Mouse (Mus musculus) midbrain, embryonic 13.5 days (tissue): ENCODE results near the gene Tmem106c. TPM values are rescaled to one million over a fixed set of nuclear protein-coding genes. Genes with fewer than 3 reads are reported as not detected.

Source experiments
- ATAC-seq: fragments of 200-750 bp; cut with Nextera tagmentation; 2 replicates; pipeline ENCODE4 v1.8.0; 2017; ENCODE audit warnings: mild to moderate bottlenecking, moderate TSS enrichment, moderate library complexity
- H3K27ac ChIP-seq: fragments of 300-500 bp; sonication (generic); 2 replicates; pipeline ENCODE4 v1.5.1; 2015; ENCODE audit warnings: inconsistent platforms, mild to moderate bottlenecking, moderate library complexity
- H3K27me3 ChIP-seq: fragments of 300-500 bp; sonication (generic); 2 replicates; pipeline ENCODE4 v1.6.1; 2015; ENCODE audit warnings: mild to moderate bottlenecking, inconsistent platforms
- H3K36me3 ChIP-seq: fragments of 300-500 bp; sonication (generic); 2 replicates; pipeline ENCODE4 v1.6.1; 2015; ENCODE audit warnings: mild to moderate bottlenecking, inconsistent platforms
- H3K4me1 ChIP-seq: fragments of 300-500 bp; sonication (generic); replicated peaks from 2 replicates; pipeline ENCODE4 v1.6.1; 2015; ENCODE audit warnings: inconsistent platforms
- H3K4me2 ChIP-seq: fragments of 300-500 bp; sonication (generic); replicated peaks from 2 replicates; pipeline ENCODE4 v1.6.1; 2015; ENCODE audit warnings: moderate library complexity, mild to moderate bottlenecking, inconsistent platforms
- H3K4me3 ChIP-seq: fragments of 300-500 bp; sonication (generic); replicated peaks from 2 replicates; pipeline ENCODE4 v1.5.1; 2015; ENCODE audit warnings: mild to moderate bottlenecking, inconsistent platforms
- H3K9ac ChIP-seq: fragments of 300-500 bp; sonication (generic); replicated peaks from 2 replicates; pipeline ENCODE4 v1.6.1; 2015; ENCODE audit warnings: mild to moderate bottlenecking, inconsistent platforms
- H3K9me3 ChIP-seq: fragments of 300-500 bp; sonication (generic); 2 replicates; pipeline ENCODE4 v1.6.1; 2016; ENCODE audit warnings: mild to moderate bottlenecking, inconsistent platforms
- WGBS: fragments of 180-500 bp; shearing (Covaris S2); methylation state at CpG from one replicate; pipeline ENCODE4 v1.1.7; 2015; 5-methylcytosine and 5-hydroxymethylcytosine counted together
- polyA plus RNA-seq: library from polyadenylated mRNA; unstranded; fragments of >200 nt; fragmentation: Nextera tagmentation; extraction: Ambion mirVana; gene quantifications from 2 replicates; pipeline ENCODE4 v1.2.1, GENCODE M21; 2015

Gene Tmem106c
- polyA plus RNA-seq = 59.3 and 59.8 TPM in 2 replicates

DNA sequence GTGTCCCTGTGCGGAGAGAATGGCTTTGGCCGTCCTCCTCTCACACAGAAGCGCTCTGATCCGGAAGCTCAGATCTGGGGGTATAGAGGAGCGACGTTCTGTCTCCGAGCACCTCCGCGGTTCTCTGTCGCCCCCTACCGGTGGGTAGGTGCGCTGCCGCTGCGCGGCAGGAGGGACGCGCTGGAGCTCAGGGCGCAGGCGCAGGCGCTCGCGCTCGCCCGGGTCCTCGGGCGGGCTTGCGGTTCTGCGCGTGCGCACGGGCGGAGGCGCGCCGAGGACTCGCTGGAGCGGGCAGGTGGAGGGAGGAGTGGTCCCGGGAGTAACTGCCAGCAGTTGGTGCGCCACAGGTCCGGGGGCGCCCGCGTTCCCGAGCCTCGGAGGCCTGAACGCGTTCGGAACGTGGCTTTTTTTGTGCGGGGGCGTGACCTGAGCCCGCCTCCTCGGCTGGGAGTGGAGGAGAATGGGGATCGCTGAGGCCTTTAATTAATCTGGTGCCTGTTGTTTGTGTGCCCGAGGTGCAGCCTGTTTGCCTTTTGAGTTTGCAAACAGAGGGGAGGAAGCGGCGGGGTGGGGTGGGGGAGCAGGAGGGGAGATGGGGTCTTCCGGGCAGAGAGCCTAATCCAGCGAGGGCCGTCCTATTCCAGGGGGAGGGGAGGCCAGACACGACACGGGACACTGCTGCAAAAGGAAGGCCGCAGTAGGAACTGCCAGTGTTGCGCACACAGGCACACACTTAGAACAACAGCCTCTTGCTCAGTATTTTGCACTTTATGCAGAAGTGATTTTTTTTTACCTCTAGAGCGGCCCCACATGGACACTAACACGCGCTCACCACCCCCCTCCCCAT, at the start of gene Tmem106c:
Gene Tmem106c, plus strand, starts transcription at position 212 of the 847 bp plus-strand sequence.
- Histone ChIP-seq H3K4me3 (peak within 1 kb of the TSS; percentile 62), H3K4me2 (peak within 1 kb of the TSS; percentile 81), H3K36me3 (0 out of 2 replicates have a peak, but pooled peaks cover 3% of the 10 kb centered on the region), H3K27ac (peak within 1 kb of the TSS; percentile 87), H3K27me3 (no peaks in the 10 kb centered on the region), H3K9me3 (no peaks in the 10 kb centered on the region), H3K9ac (peak within 1 kb of the TSS; percentile 77), H3K4me1 (peaks cover 20% of the 10 kb centered on the region)
- ATAC-seq = peak; percentile 94
- under 1% methylated on average over 67 of the region's 67 CpGs for WGBS

- Histone ChIP-seq H3K27me3 (peaks cover 13% of the 10 kb centered on the region), H3K27ac (no peak overlapping the region), H3K4me1 (peaks cover 10% of the 10 kb centered on the region), H3K4me2 (peak overlapping the region; percentile 28), H3K36me3 (no peaks in the 10 kb centered on the region), H3K9me3 (no peaks in the 10 kb centered on the region), H3K4me3 (no peak overlapping the region), H3K9ac (no peak overlapping the region)
- ATAC-seq = 0 out of 2 replicates have a peak, but pooled peaks have one; percentile 50
- 15% methylated on average over 9 of the region's 9 CpGs for WGBS
Observed at GRCm38 (mm10) chr15:97914331-97914747, 49.7 kb upstream of the Tmem106c start.

DNA sequence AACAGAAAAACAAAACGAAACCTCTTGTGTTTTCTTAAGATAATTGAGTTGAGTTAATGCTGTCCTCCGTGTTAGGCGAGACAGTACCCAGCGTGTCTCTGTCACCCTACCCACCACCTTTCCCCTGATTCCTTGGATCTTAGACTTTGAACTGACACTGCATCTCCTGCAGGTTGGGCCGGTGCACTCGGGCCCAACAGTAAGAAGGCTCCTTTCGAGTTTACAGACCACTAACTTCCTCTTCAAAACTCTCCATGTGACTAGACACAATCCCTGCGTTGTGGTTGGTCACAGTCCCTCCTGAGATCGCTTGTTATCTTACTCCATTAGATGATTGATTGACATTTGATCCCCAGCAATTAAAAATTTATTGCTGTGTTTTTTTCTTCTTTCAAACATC, 46.0 kb upstream of the Tmem106c start:
- peaks cover 3% of the 10 kb centered on the region; the same call in 1 of the 2 replicates for H3K27me3 ChIP-seq
- no peak overlapping the region for H3K27ac ChIP-seq
- no peak overlapping the region for H3K9ac ChIP-seq
- no peak overlapping the region for H3K4me3 ChIP-seq
- no peak overlapping the region for H3K4me2 ChIP-seq
- 85% methylated on average over 9 of the region's 9 CpGs for WGBS
- no peaks in the 10 kb centered on the region for H3K9me3 ChIP-seq
- peaks cover 10% of the 10 kb centered on the region for H3K4me1 ChIP-seq
- no peaks in the 10 kb centered on the region for H3K36me3 ChIP-seq
- no peak for ATAC-seq

GRCm38 (mm10) chr15:97919217-97919616, 44.8 kb upstream of the Tmem106c start:
- H3K9ac ChIP-seq = no peak overlapping the region
- H3K4me2 ChIP-seq = no peak overlapping the region
- 90% methylated on average over 7 of the region's 7 CpGs for WGBS
- no peaks in the 10 kb centered on the region for H3K36me3 ChIP-seq
- H3K4me3 ChIP-seq = no peak overlapping the region
- peaks cover 7% of the 10 kb centered on the region for H3K4me1 ChIP-seq
- no peak for ATAC-seq
- H3K27ac ChIP-seq = no peak overlapping the region
- no peaks in the 10 kb centered on the region for H3K9me3 ChIP-seq
- H3K27me3 ChIP-seq = no peaks in the 10 kb centered on the region

GRCm38 (mm10) chr15:97920306-97920705, 43.7 kb upstream of the Tmem106c start:
- Histone ChIP-seq H3K36me3 (no peaks in the 10 kb centered on the region), H3K9me3 (no peaks in the 10 kb centered on the region), H3K27ac (no peak overlapping the region), H3K27me3 (no peaks in the 10 kb centered on the region), H3K4me1 (no peaks in the 10 kb centered on the region), H3K4me3 (no peak overlapping the region), H3K4me2 (no peak overlapping the region), H3K9ac (no peak overlapping the region)
- ATAC-seq = no peak
- WGBS = 74% methylated on average over 5 of the region's 5 CpGs

DNA sequence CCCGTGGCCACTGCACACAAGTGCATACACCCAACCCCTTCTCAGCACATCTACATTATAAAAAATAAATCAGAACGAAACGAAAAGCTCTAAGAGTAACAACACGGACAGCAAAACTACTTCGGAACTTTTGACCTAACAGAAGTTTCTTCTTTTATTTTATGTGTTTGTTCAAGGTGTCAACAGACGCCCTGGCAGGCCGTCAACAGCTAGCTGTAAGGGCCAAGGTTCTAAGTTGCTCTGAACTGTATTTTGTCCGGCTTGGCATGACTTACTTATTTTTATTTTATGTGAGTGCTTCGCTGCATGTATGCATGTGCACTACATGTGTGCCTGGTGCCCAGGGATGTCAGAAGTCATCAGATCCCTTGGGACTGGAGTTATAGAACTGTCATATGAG, 42.2 kb upstream of the Tmem106c start:
- WGBS = 94% methylated on average over 9 of the region's 9 CpGs
- Histone ChIP-seq H3K27ac (no peak overlapping the region), H3K4me2 (no peak overlapping the region), H3K27me3 (no peaks in the 10 kb centered on the region), H3K9ac (no peak overlapping the region), H3K4me3 (no peak overlapping the region), H3K36me3 (no peaks in the 10 kb centered on the region), H3K4me1 (no peaks in the 10 kb centered on the region), H3K9me3 (no peaks in the 10 kb centered on the region)
- ATAC-seq = no peak

GRCm38 (mm10) chr15:97922421-97922820, 41.6 kb upstream of the Tmem106c start:
- no peak overlapping the region for H3K4me3 ChIP-seq
- H3K9ac ChIP-seq = no peak overlapping the region
- no peaks in the 10 kb centered on the region for H3K36me3 ChIP-seq
- H3K27me3 ChIP-seq = no peaks in the 10 kb centered on the region
- H3K4me2 ChIP-seq = no peak overlapping the region
- H3K4me1 ChIP-seq = no peaks in the 10 kb centered on the region
- ATAC-seq = no peak
- 87% methylated on average over 2 of the region's 2 CpGs for WGBS
- no peaks in the 10 kb centered on the region for H3K9me3 ChIP-seq
- no peak overlapping the region for H3K27ac ChIP-seq

GRCm38 (mm10) chr15:97927018-97927417, 37.0 kb upstream of the Tmem106c start:
- Histone ChIP-seq H3K4me1 (no peaks in the 10 kb centered on the region), H3K4me3 (no peak overlapping the region), H3K27ac (no peak overlapping the region), H3K9me3 (no peaks in the 10 kb centered on the region), H3K9ac (no peak overlapping the region), H3K36me3 (no peaks in the 10 kb centered on the region), H3K27me3 (no peaks in the 10 kb centered on the region), H3K4me2 (no peak overlapping the region)
- WGBS = 79% methylated on average over 4 of the region's 4 CpGs
- no peak for ATAC-seq

DNA sequence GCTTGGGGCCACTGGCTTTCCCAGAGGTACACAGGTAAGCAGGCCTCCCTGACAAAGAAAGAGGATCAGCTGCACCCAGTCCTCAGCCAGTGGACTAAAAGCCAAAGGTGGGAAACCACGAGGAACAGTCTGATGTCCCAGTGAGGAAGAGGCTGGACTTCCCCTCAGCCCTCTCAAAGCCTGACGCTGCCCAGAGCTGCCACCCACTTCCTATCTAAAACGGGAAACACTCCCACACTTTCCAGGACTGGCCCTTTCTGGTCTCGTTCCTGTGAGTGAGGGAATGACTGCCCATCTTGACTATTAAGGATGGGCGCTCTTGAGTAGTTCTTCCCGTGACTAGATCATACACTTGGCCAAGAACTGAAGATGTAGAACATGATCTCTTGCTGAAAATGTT, 36.2 kb upstream of the Tmem106c start:
- no peaks in the 10 kb centered on the region for H3K9me3 ChIP-seq
- H3K4me1 ChIP-seq = no peaks in the 10 kb centered on the region
- H3K27me3 ChIP-seq = no peaks in the 10 kb centered on the region
- WGBS = 88% methylated on average over 6 of the region's 6 CpGs
- no peaks in the 10 kb centered on the region for H3K36me3 ChIP-seq
- H3K27ac ChIP-seq = no peak overlapping the region
- no peak for ATAC-seq
- no peak overlapping the region for H3K9ac ChIP-seq
- no peak overlapping the region for H3K4me3 ChIP-seq
- no peak overlapping the region for H3K4me2 ChIP-seq

- Histone ChIP-seq H3K9ac (no peak overlapping the region), H3K4me1 (no peaks in the 10 kb centered on the region), H3K36me3 (no peaks in the 10 kb centered on the region), H3K4me3 (no peak overlapping the region), H3K27me3 (no peaks in the 10 kb centered on the region), H3K27ac (no peak overlapping the region), H3K4me2 (no peak overlapping the region), H3K9me3 (no peaks in the 10 kb centered on the region)
- ATAC-seq = no peak
- 64% methylated on average over 13 of the region's 13 CpGs for WGBS
Observed at GRCm38 (mm10) chr15:97929259-97929824, 34.7 kb upstream of the Tmem106c start.

DNA sequence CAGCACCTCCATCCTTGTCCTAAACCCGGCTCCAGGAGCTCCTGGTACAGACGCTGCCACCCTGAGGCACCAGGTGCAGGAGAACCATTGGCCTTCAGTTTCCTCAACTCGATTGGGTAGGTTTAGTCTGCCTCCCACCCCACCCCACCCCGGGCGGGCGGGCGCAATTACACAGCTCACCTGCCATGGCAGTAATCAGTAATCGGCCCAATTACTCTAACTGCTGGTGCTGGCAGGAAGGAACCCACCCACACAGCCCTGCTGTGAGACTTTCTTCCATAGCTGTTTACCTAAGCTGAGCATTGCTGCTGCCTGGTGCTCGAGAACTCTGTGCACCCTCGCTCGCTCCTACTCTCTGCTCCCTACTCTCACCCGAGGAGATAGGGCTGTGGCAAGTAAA, 31.6 kb upstream of the Tmem106c start:
- no peak overlapping the region for H3K9ac ChIP-seq
- WGBS = 93% methylated on average over 12 of the region's 12 CpGs
- H3K9me3 ChIP-seq = no peaks in the 10 kb centered on the region
- ATAC-seq = no peak
- no peaks in the 10 kb centered on the region for H3K36me3 ChIP-seq
- no peak overlapping the region for H3K4me3 ChIP-seq
- no peaks in the 10 kb centered on the region for H3K4me1 ChIP-seq
- H3K4me2 ChIP-seq = no peak overlapping the region
- H3K27ac ChIP-seq = no peak overlapping the region
- H3K27me3 ChIP-seq = no peaks in the 10 kb centered on the region

DNA sequence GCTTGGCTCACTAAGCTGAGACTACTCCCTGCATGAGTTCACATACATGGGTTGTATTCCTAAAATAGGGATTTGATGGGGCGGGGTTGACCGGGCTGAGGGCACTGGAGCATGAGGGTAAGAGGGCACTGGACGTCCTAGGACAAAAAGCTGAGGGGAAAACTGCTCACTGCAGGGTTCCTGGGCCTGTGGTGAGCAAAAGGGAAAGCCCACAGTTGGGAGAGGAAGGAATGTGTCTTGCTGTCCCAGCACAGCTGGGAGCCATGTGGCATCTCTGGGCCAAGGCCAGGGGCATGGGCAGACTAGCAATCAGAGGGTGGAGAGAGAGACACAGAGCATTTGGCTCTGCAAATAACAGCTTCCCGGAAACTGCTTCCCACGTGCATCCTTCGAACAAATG, 25.4 kb upstream of the Tmem106c start:
- H3K36me3 ChIP-seq = no peaks in the 10 kb centered on the region
- no peaks in the 10 kb centered on the region for H3K9me3 ChIP-seq
- no peak for ATAC-seq

More for the DNA sequence above, 25.4 kb upstream of the Tmem106c start:
- no peaks in the 10 kb centered on the region for H3K4me1 ChIP-seq
- WGBS = 50% methylated on average over 6 of the region's 6 CpGs
- no peak overlapping the region for H3K9ac ChIP-seq
- H3K27me3 ChIP-seq = no peaks in the 10 kb centered on the region
- H3K27ac ChIP-seq = no peak overlapping the region
- H3K4me2 ChIP-seq = no peak overlapping the region
- H3K4me3 ChIP-seq = no peak overlapping the region
